Mouse (Mus musculus) adrenal gland, postnatal 36 days (tissue): Measurements from ENCODE around the gene Gm49318. TPM values are rescaled to one million over a fixed set of nuclear protein-coding genes. Genes with fewer than 3 reads are reported as not detected.
A peak's percentile ranks its signal among the peaks of the same experiment; 100 is the strongest.
"Not testable (repeated sequence)": the region's sequence is repeated elsewhere in the genome, so short reads cannot be mapped to it uniquely, and the experiment has no call there.

Experiments
- DNase-seq, 2 experiments: peaks; one replicate each; pipeline ENCODE4 v3.0.0; 2021; ENCODE audit warnings: mixed read lengths in 1 of 2
- long read RNA-seq, 2 experiments: library from polyadenylated mRNA; stranded (forward); transcript quantifications; one replicate each; pipeline ENCODE4 v2.0.0; 2021; ENCODE audit warnings: borderline sequencing depth in 2 of 2
- total RNA-seq, 2 experiments: library from RNA; stranded (reverse); gene quantifications; 2 replicates each; pipeline ENCODE4 v1.2.3; 2021

Gm49318 gene
- total RNA-seq, result under 1 TPM in 1 of 2 experiments, not detected in 1; 0.56 TPM
- long read RNA-seq, experiment 1, result 0 reads
- long read RNA-seq, experiment 2, result 0 reads

GRCm38 (mm10) chr9:22070791-22071573, at the start of gene Gm49318, which contains the start of gene Zfp653:
Gm49318 (minus strand) TSS chr9:22071259.
Zfp653 (minus strand) TSS chr9:22071376.
- DNase-seq, result peak; percentile 97 to 98

GRCm38 (mm10) chr9:22119543-22119942, 48.5 kb upstream of the Gm49318 start:
- DNase-seq, result peak; percentile 42 to 62

- DNase-seq, result peak; percentile 45 to 67
Measured at GRCm38 (mm10) chr9:22117754-22118456, 46.8 kb upstream of the Gm49318 start.

- peak; percentile 94 for DNase-seq
Measured at GRCm38 (mm10) chr9:22116740-22117426, 45.8 kb upstream of the Gm49318 start, which contains the start of gene Elof1. Elof1 (minus strand) TSS chr9:22117172.

GRCm38 (mm10) chr9:22116086-22116485, 45.0 kb upstream of the Gm49318 start:
- DNase-seq, result no peak

- no peak for DNase-seq
Measured at GRCm38 (mm10) chr9:22115635-22116034, 44.6 kb upstream of the Gm49318 start.

- DNase-seq, result no peak
Measured at GRCm38 (mm10) chr9:22108194-22108593, 37.1 kb upstream of the Gm49318 start.

- no peak for DNase-seq
Measured at GRCm38 (mm10) chr9:22099922-22100321, 28.9 kb upstream of the Gm49318 start.

- DNase-seq, result peak; percentile 26 to 29
Measured at GRCm38 (mm10) chr9:22098993-22099696, 28.1 kb upstream of the Gm49318 start, which contains the start of gene Cnn1. Cnn1 (plus strand) TSS chr9:22099216.

- DNase-seq, result peak; percentile 94
Measured at GRCm38 (mm10) chr9:22095854-22096307, 24.8 kb upstream of the Gm49318 start.

- no peak for DNase-seq
Measured at GRCm38 (mm10) chr9:22092746-22093145, 21.7 kb upstream of the Gm49318 start.

- peak; percentile 67 to 69 for DNase-seq
Measured at GRCm38 (mm10) chr9:22089986-22090385, 18.9 kb upstream of the Gm49318 start.

- no peak for DNase-seq
Measured at GRCm38 (mm10) chr9:22089281-22089680, 18.2 kb upstream of the Gm49318 start.

- DNase-seq, result no peak
Measured at GRCm38 (mm10) chr9:22087034-22087618, 16.1 kb upstream of the Gm49318 start.

- no peak for DNase-seq
Measured at GRCm38 (mm10) chr9:22086012-22086411, 15.0 kb upstream of the Gm49318 start.

- DNase-seq, result peak; percentile 90 to 92
Measured at GRCm38 (mm10) chr9:22085022-22085834, 14.2 kb upstream of the Gm49318 start, which contains the start of gene Ecsit. Ecsit (minus strand) TSS chr9:22085438.

- DNase-seq, result no peak
Measured at GRCm38 (mm10) chr9:22084667-22085021, 13.6 kb upstream of the Gm49318 start.

- no peak for DNase-seq
Measured at GRCm38 (mm10) chr9:22076223-22076622, 5.2 kb upstream of the Gm49318 start.

- DNase-seq, result not testable (repeated sequence)
Measured at GRCm38 (mm10) chr9:22075778-22076177, 4.7 kb upstream of the Gm49318 start.

GRCm38 (mm10) chr9:22072276-22072675, 1.2 kb upstream of the Gm49318 start:
- no peak for DNase-seq
